Mouse (Mus musculus) lung, postnatal 0 days (tissue): Measurements from ENCODE around the gene Hps4.

Source experiments
- CTCF ChIP-seq: IDR thresholded peaks from 2 replicates; pipeline ENCODE4 v1.5.1; 2016; ENCODE audit warnings: antibody characterized with exemption, mild to moderate bottlenecking
- EP300 ChIP-seq: IDR thresholded peaks from 2 replicates; pipeline ENCODE4 v1.6.1; 2016; ENCODE audit warnings: antibody characterized with exemption, mild to moderate bottlenecking, control low read depth

- TF ChIP-seq EP300, result no peak
- no peak for TF ChIP-seq CTCF
These were observed 73.8 kb downstream of the Hps4 start for GRCm38 (mm10) chr5:112416673-112417072.
